Mouse (Mus musculus) heart, adult 2 months (tissue): ENCODE data around the gene Csnk1e. TPM values are rescaled to one million over a fixed set of nuclear protein-coding genes. Genes with fewer than 3 reads are reported as not detected.

Experiments used
- DNase-seq, 2 experiments: peaks; one replicate each; pipeline ENCODE4 v3.0.0; 2021
- H3K27ac ChIP-seq: fragments of 200-600 bp; 2 replicates; pipeline ENCODE4 v1.8.1; 2022
- H3K27me3 ChIP-seq: fragments of 200-500 bp; 2 replicates; pipeline ENCODE4 v1.6.1; 2012; ENCODE audit warnings: mild to moderate bottlenecking, low read length, inconsistent platforms, mixed read lengths; ENCODE audit not compliant: control insufficient read depth, insufficient read depth
- H3K36me3 ChIP-seq: fragments of 200-500 bp; 2 replicates; pipeline ENCODE4 v1.6.1; 2012; ENCODE audit warnings: low read length, inconsistent platforms; ENCODE audit not compliant: control insufficient read depth, insufficient read depth
- H3K4me1 ChIP-seq: fragments of 200-500 bp; 2 replicates; pipeline ENCODE4 v1.6.1; 2011; ENCODE audit warnings: low read length; ENCODE audit not compliant: control insufficient read depth, insufficient read depth
- H3K4me3 ChIP-seq: fragments of 200-600 bp; 2 replicates; pipeline ENCODE4 v1.8.1; 2022
- H3K79me2 ChIP-seq: fragments of 200-500 bp; replicated peaks from 2 replicates; pipeline ENCODE4 v1.6.1; 2012; ENCODE audit warnings: mild to moderate bottlenecking, inconsistent platforms, low read length, moderate library complexity, mixed read lengths; ENCODE audit not compliant: control insufficient read depth, insufficient read depth
- H3K9ac ChIP-seq: fragments of 200-500 bp; 2 replicates; pipeline ENCODE4 v1.6.1; 2012; ENCODE audit warnings: low read depth, mild to moderate bottlenecking, control low read depth, inconsistent platforms, low read length, mixed read lengths
- CTCF ChIP-seq: fragments of 200-600 bp; IDR thresholded peaks from 2 replicates; pipeline ENCODE4 v1.8.1; 2022; ENCODE audit warnings: antibody characterized with exemption, mild to moderate bottlenecking, moderate library complexity
- EP300 ChIP-seq: fragments of 200-500 bp; IDR thresholded peaks from 2 replicates; pipeline ENCODE4 v1.6.1; 2011; ENCODE audit warnings: low read depth, low read length, control low read depth; ENCODE audit not compliant: insufficient read depth
- POLR2A ChIP-seq: fragments of 200-500 bp; IDR thresholded peaks from 2 replicates; pipeline ENCODE4 v1.6.1; 2011; ENCODE audit warnings: mild to moderate bottlenecking, low read depth, low read length, control low read depth; ENCODE audit not compliant: insufficient read depth
- WGBS: fragments of 180-500 bp; shearing (Covaris S2); methylation state at CpG from one replicate; pipeline ENCODE4 v1.1.7; 2018; 5-methylcytosine and 5-hydroxymethylcytosine counted together
- intact Hi-C: fragments of 180-260 bp; cut with DNase I; formaldehyde crosslinking; loops from one replicate; pipeline ENCODE4 v1.15.1; 2025
- polyA plus RNA-seq: library from polyadenylated mRNA; depleted of rRNA; stranded (reverse); fragments of >200 nt; gene quantifications from 2 replicates; pipeline ENCODE4 v1.2.3, GENCODE M21; 2012
- total RNA-seq, 2 experiments: library from RNA; stranded (reverse); gene quantifications; 2 replicates each; pipeline ENCODE4 v1.2.3; 2021

Gene Csnk1e
- total and polyA plus RNA-seq, 3 experiments, result 46.5 to 62.6 (median 48.3) TPM

GRCm38 (mm10) chr15:79431925-79432324 is 23.4 kb downstream of the Csnk1e start:
- H3K9ac ChIP-seq, result no peak overlapping the region; the same call in 1 of the 2 replicates
- no peak for DNase-seq
- TF ChIP-seq CTCF (no peak), EP300 (peak; percentile 56; the same call in 1 of the 2 replicates), POLR2A (peak; percentile 42; the same call in 1 of the 2 replicates)
- peaks cover 9% of the 10 kb centered on the region for H3K79me2 ChIP-seq
- H3K27ac ChIP-seq, result peak overlapping the region; percentile 63
- intact Hi-C loops, result no loop called here
- peaks cover 38% of the 10 kb centered on the region for H3K4me1 ChIP-seq
- WGBS, result 38% methylated on average over 7 of the region's 7 CpGs
- no peaks in the 10 kb centered on the region for H3K27me3 ChIP-seq
- no peak overlapping the region; the same call in 1 of the 2 replicates for H3K4me3 ChIP-seq
- H3K36me3 ChIP-seq, result peaks cover 13% of the 10 kb centered on the region

GRCm38 (mm10) chr15:79430461-79431000 is 24.8 kb downstream of the Csnk1e start:
- Histone ChIP-seq H3K9ac (no peak overlapping the region), H3K4me1 (peaks cover 24% of the 10 kb centered on the region), H3K27ac (no peak overlapping the region; the same call in 1 of the 2 replicates), H3K27me3 (no peaks in the 10 kb centered on the region), H3K36me3 (peaks cover 4% of the 10 kb centered on the region; the same call in 1 of the 2 replicates), H3K79me2 (peaks cover 7% of the 10 kb centered on the region), H3K4me3 (no peak overlapping the region)
- WGBS, result 70% methylated on average over 10 of the region's 10 CpGs
- DNase-seq, result no peak
- intact Hi-C loops, result no loop called here
- TF ChIP-seq POLR2A (no peak), CTCF (no peak), EP300 (no peak)

GRCm38 (mm10) chr15:79429994-79430393 is 25.4 kb downstream of the Csnk1e start:
- H3K9ac ChIP-seq, result no peak overlapping the region
- H3K27ac ChIP-seq, result no peak overlapping the region
- no peak for TF ChIP-seq POLR2A
- TF ChIP-seq EP300, result no peak
- no peak for TF ChIP-seq CTCF
- no peak for DNase-seq
- intact Hi-C loops, result no loop called here
- H3K4me3 ChIP-seq, result no peak overlapping the region
- 55% methylated on average over 8 of the region's 9 CpGs for WGBS
- H3K36me3 ChIP-seq, result peaks cover under 1% of the 10 kb centered on the region; the same call in 1 of the 2 replicates
- no peaks in the 10 kb centered on the region for H3K27me3 ChIP-seq
- H3K4me1 ChIP-seq, result peaks cover 22% of the 10 kb centered on the region
- H3K79me2 ChIP-seq, result peaks cover 7% of the 10 kb centered on the region

- 75% methylated on average over 12 of the region's 12 CpGs for WGBS
- Histone ChIP-seq H3K27me3 (no peaks in the 10 kb centered on the region), H3K4me1 (peaks cover 19% of the 10 kb centered on the region), H3K27ac (no peak overlapping the region), H3K4me3 (no peak overlapping the region), H3K79me2 (peaks cover 6% of the 10 kb centered on the region), H3K9ac (no peak overlapping the region), H3K36me3 (no peaks in the 10 kb centered on the region; the same call in 1 of the 2 replicates)
- no peak for DNase-seq
- TF ChIP-seq CTCF (no peak), EP300 (no peak), POLR2A (no peak)
- intact Hi-C loops, result no loop called here
These were observed 25.8 kb downstream of the Csnk1e start for GRCm38 (mm10) chr15:79429527-79429926.

GRCm38 (mm10) chr15:79428616-79429015 is 26.8 kb downstream of the Csnk1e start:
- no peaks in the 10 kb centered on the region for H3K27me3 ChIP-seq
- WGBS, result 64% methylated on average over 4 of the region's 4 CpGs
- H3K27ac ChIP-seq, result no peak overlapping the region
- intact Hi-C loops, result no loop called here
- H3K36me3 ChIP-seq, result no peaks in the 10 kb centered on the region; the same call in 1 of the 2 replicates
- peaks cover 16% of the 10 kb centered on the region for H3K4me1 ChIP-seq
- H3K4me3 ChIP-seq, result no peak overlapping the region
- H3K9ac ChIP-seq, result no peak overlapping the region
- TF ChIP-seq EP300 (no peak), CTCF (no peak), POLR2A (no peak)
- H3K79me2 ChIP-seq, result peaks cover 3% of the 10 kb centered on the region
- no peak for DNase-seq

- 65% methylated on average over 6 of the region's 6 CpGs for WGBS
- Histone ChIP-seq H3K4me3 (no peak overlapping the region), H3K27me3 (no peaks in the 10 kb centered on the region), H3K79me2 (peaks cover 3% of the 10 kb centered on the region), H3K4me1 (peaks cover 10% of the 10 kb centered on the region), H3K36me3 (no peaks in the 10 kb centered on the region), H3K9ac (no peak overlapping the region), H3K27ac (no peak overlapping the region)
- no peak for DNase-seq
- intact Hi-C loops, result no loop called here
- TF ChIP-seq EP300, result no peak
- TF ChIP-seq POLR2A, result no peak
- no peak for TF ChIP-seq CTCF
These were observed 27.9 kb downstream of the Csnk1e start for GRCm38 (mm10) chr15:79427516-79427915.
